Mouse (Mus musculus): ENCODE data around the gene A430033K04Rik. TPM values are rescaled to one million over a fixed set of nuclear protein-coding genes. Genes with fewer than 3 reads are reported as not detected.

Gene A430033K04Rik
- total RNA-seq (2021) = 1 to 10 TPM; 3.5 to 3.8 TPM
- long read RNA-seq, experiment 1, partial matches to known transcripts = 0 of 2 reads
- long read RNA-seq, experiment 1, other reads (novel, unspliced or antisense) = 1 of 2 reads
- long read RNA-seq, experiment 2, partial matches to known transcripts = 0 of 2 reads
- long read RNA-seq, experiment 2, other reads (novel, unspliced or antisense) = 1 of 2 reads

- peak; percentile 96 for DNase-seq
These were observed at the start of gene A430033K04Rik for GRCm38 (mm10) chr5:138622645-138623477. TSS of gene A430033K04Rik (plus strand) at chr5:138622859.

GRCm38 (mm10) chr5:138587396-138587795 is 35.3 kb upstream of the A430033K04Rik start:
- no peak for DNase-seq

- DNase-seq = no peak
These were observed 4.3 kb upstream of the A430033K04Rik start for GRCm38 (mm10) chr5:138618353-138618752.

- DNase-seq = peak; percentile 96 to 97
These were observed 3.2 kb upstream of the A430033K04Rik start, which contains the start of gene Zfp68 for GRCm38 (mm10) chr5:138619211-138620128. TSS of gene Zfp68 (minus strand) at chr5:138619761.

- peak in 1 of 2 experiments; percentile 10 for DNase-seq
These were observed 1.8 kb upstream of the A430033K04Rik start for GRCm38 (mm10) chr5:138620836-138621235.

GRCm38 (mm10) chr5:138623478-138623875 is 818 bp downstream of the A430033K04Rik start:
- no peak for DNase-seq

GRCm38 (mm10) chr5:138636486-138636885 is 13.8 kb downstream of the A430033K04Rik start:
- no peak for DNase-seq

- no peak for DNase-seq
These were observed 18.4 kb downstream of the A430033K04Rik start for GRCm38 (mm10) chr5:138641081-138641480.

GRCm38 (mm10) chr5:138641761-138642160 is 19.1 kb downstream of the A430033K04Rik start:
- no peak for DNase-seq

GRCm38 (mm10) chr5:138652911-138653310 is 30.3 kb downstream of the A430033K04Rik start:
- DNase-seq = no peak

GRCm38 (mm10) chr5:138656477-138657156 is 34.0 kb downstream of the A430033K04Rik start:
- DNase-seq = peak; percentile 38 to 67

GRCm38 (mm10) chr5:138657407-138657806 is 34.7 kb downstream of the A430033K04Rik start:
- DNase-seq = no peak

- DNase-seq = peak; percentile 23 to 58
These were observed 35.2 kb downstream of the A430033K04Rik start for GRCm38 (mm10) chr5:138657854-138658253.

- peak; percentile 14 to 62 for DNase-seq
These were observed 36.3 kb downstream of the A430033K04Rik start for GRCm38 (mm10) chr5:138658922-138659321.

- DNase-seq = peak in 1 of 2 experiments; percentile 38
These were observed 60.5 kb downstream of the A430033K04Rik start for GRCm38 (mm10) chr5:138683023-138683766.

- DNase-seq = no peak
These were observed 61.2 kb downstream of the A430033K04Rik start for GRCm38 (mm10) chr5:138683821-138684220.

- no peak for DNase-seq
These were observed 64.8 kb downstream of the A430033K04Rik start for GRCm38 (mm10) chr5:138687453-138687852.

GRCm38 (mm10) chr5:138689254-138689653 is 66.6 kb downstream of the A430033K04Rik start:
- DNase-seq = no peak

GRCm38 (mm10) chr5:138692936-138693570 is 70.4 kb downstream of the A430033K04Rik start:
- no peak for DNase-seq

- DNase-seq = no peak
These were observed 71.4 kb downstream of the A430033K04Rik start for GRCm38 (mm10) chr5:138694036-138694435.

Data from heart, adult 18-20 months (tissue).